Mouse (Mus musculus): ENCODE data around the gene Pip4k2b.
"Not testable (repeated sequence)": the region's sequence is repeated elsewhere in the genome, so short reads cannot be mapped to it uniquely, and the experiment has no call there.

Pip4k2b gene

GRCm38 (mm10) chr11:97744063-97744717, at the start of gene Pip4k2b:
Gene Pip4k2b, minus strand, starts transcription at chr11:97744704.
- DNase-seq (ENCODE audit: low spot score in 2 of 2) = peak; percentile 35 to 37

GRCm38 (mm10) chr11:97793165-97793564, 48.7 kb upstream of the Pip4k2b start:
- no peak for DNase-seq (ENCODE audit: low spot score in 2 of 2)

GRCm38 (mm10) chr11:97790778-97791438, 46.4 kb upstream of the Pip4k2b start:
- not testable (repeated sequence) for DNase-seq (ENCODE audit: low spot score in 2 of 2)

GRCm38 (mm10) chr11:97789727-97790126, 45.2 kb upstream of the Pip4k2b start:
- no peak for DNase-seq (ENCODE audit: low spot score in 2 of 2)

- no peak for DNase-seq (ENCODE audit: low spot score in 2 of 2)
Measured at GRCm38 (mm10) chr11:97787961-97788360, 43.5 kb upstream of the Pip4k2b start.

- no peak for DNase-seq (ENCODE audit: low spot score in 2 of 2)
Measured at GRCm38 (mm10) chr11:97782564-97782895, 38.0 kb upstream of the Pip4k2b start.

- DNase-seq (ENCODE audit: low spot score in 2 of 2) = peak; percentile 99 to 100
Measured at GRCm38 (mm10) chr11:97781832-97782563, 37.5 kb upstream of the Pip4k2b start, which contains the start of gene Rpl23. Gene Rpl23, minus strand, starts transcription at chr11:97782437.

GRCm38 (mm10) chr11:97781478-97781831, 37.0 kb upstream of the Pip4k2b start:
- DNase-seq (ENCODE audit: low spot score in 2 of 2) = no peak

- DNase-seq (ENCODE audit: low spot score in 2 of 2) = no peak
Measured at GRCm38 (mm10) chr11:97779968-97780701, 35.6 kb upstream of the Pip4k2b start.

- no peak for DNase-seq (ENCODE audit: low spot score in 2 of 2)
Measured at GRCm38 (mm10) chr11:97778918-97779317, 34.4 kb upstream of the Pip4k2b start.

- DNase-seq (ENCODE audit: low spot score in 2 of 2) = no peak
Measured at GRCm38 (mm10) chr11:97777129-97777529, 32.6 kb upstream of the Pip4k2b start.

GRCm38 (mm10) chr11:97776497-97777128, 32.1 kb upstream of the Pip4k2b start:
- no peak for DNase-seq (ENCODE audit: low spot score in 2 of 2)

GRCm38 (mm10) chr11:97775808-97776496, 31.4 kb upstream of the Pip4k2b start, which contains the start of gene 1700001P01Rik:
Gene 1700001P01Rik, minus strand, starts transcription at chr11:97775918.
- no peak for DNase-seq (ENCODE audit: low spot score in 2 of 2)

- DNase-seq (ENCODE audit: low spot score in 2 of 2) = no peak
Measured at GRCm38 (mm10) chr11:97775186-97775585, 30.7 kb upstream of the Pip4k2b start.

GRCm38 (mm10) chr11:97771410-97771809, 26.9 kb upstream of the Pip4k2b start:
- DNase-seq (ENCODE audit: low spot score in 2 of 2) = no peak

GRCm38 (mm10) chr11:97769704-97770103, 25.2 kb upstream of the Pip4k2b start:
- DNase-seq (ENCODE audit: low spot score in 2 of 2) = no peak

- peak; percentile 88 to 90 for DNase-seq (ENCODE audit: low spot score in 2 of 2)
Measured at GRCm38 (mm10) chr11:97766154-97766881, 21.8 kb upstream of the Pip4k2b start, which contains the start of gene Cwc25. Gene Cwc25, minus strand, starts transcription at chr11:97766556.

- no peak for DNase-seq (ENCODE audit: low spot score in 2 of 2)
Measured at GRCm38 (mm10) chr11:97761638-97762037, 17.1 kb upstream of the Pip4k2b start.

- DNase-seq (ENCODE audit: low spot score in 2 of 2) = no peak
Measured at GRCm38 (mm10) chr11:97758942-97759341, 14.4 kb upstream of the Pip4k2b start.

GRCm38 (mm10) chr11:97758125-97758524, 13.6 kb upstream of the Pip4k2b start:
- DNase-seq (ENCODE audit: low spot score in 2 of 2) = no peak

All from frontal cortex, postnatal 25 days (tissue).